Mouse (Mus musculus) small intestine, adult 2 months (tissue): ENCODE data around the gene Lmod2.

Experiments
- CTCF ChIP-seq: fragments of 200-500 bp; IDR thresholded peaks from 2 replicates; pipeline ENCODE4 v1.5.1; 2012; ENCODE audit warnings: low read depth, mild to moderate bottlenecking, control low read depth, inconsistent platforms, low read length, moderate library complexity, mixed read lengths; ENCODE audit not compliant: insufficient replicate concordance, insufficient read length; ENCODE audit errors: extremely low read depth
- POLR2A ChIP-seq: fragments of 200-500 bp; IDR thresholded peaks from 2 replicates; pipeline ENCODE4 v1.6.1; 2012; ENCODE audit warnings: low read depth, mild to moderate bottlenecking, control low read depth, inconsistent platforms, low read length, moderate library complexity

DNA sequence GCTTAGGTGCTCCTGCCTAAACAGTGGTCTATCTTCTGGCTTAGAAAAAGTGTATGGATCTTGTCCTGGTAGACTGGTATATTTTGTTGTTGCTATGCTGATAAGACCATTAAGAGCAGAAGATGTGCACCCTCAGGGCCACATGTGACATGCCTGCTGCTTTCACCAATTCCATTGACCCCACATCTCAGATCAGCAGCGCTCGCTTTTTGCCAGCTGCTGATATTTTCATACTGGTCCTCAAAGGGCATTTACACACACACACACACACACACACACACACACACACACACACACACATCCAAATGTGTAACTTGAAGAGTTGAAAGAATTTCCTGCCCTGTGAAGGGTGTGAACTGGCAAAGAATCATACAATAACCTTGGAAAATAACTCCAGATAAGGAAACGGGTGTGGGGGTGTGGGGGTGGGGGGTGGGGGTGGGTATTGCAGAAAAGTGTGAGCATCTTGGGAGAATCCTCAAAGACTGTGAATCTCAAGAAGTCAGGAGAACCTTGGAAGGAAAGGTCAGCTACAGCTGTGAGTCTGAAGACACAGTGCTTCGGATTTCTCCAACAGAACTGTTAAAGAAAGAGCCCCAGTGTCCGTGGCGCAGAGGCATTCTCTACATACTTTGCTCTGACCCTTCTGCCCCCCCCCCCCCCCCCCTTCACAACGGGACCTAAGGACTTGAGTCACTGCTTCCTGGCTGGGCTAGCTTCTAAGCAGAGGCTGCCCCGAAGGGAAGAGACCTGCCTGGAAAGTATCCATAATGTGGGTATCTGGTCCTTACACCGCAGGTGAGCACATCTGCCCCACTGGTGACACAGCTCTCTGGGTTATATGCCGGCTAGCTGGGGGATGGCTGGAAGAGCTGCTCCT is 11.9 kb upstream of the Lmod2 start:
- TF ChIP-seq CTCF (no peak), POLR2A (no peak)
